Comparison of ENCODE assay signal across 8 mouse cellular contexts in the genomic region with DNA sequence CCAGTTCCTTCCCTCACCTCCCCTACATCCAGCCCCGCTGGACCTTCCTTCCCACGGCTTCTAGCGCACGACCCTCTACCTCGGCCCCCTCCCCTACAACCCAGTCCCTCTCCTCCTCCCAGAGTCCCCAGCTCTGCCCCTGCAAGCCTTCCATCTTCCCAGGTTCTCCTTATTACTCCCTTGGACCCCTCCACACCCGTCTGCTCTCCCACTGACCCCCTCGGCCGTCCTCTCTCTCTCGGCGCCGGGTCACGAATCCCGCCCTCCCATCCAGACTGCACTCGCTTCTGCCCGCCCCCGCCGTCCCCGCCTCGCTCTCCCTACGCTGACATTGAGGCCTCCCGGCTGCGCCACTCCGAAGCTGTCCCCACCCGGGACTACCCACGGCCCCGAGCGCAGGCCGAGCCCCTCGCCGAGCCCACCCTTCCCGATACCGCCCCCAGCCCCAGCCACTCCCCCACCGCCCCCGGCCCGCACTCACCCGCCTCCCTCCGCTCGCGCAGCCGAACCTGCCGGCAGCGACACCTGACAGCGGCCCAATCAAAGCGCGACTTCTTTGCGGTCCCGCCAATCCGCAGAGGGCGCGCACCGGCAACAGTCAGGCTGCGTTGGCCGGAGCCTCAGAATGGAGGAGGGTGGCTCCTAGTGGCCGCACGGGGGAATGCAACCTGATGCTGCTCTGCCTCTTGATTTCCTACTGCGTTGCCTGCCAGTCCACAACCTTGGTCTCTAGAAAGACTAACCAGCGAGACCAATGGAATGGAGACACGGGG. TPM values are rescaled to one million over a fixed set of nuclear protein-coding genes. Genes with fewer than 3 reads are reported as not detected.
DNase-seq lines count a peak whose midpoint lies in the region; ATAC-seq and TF ChIP-seq lines count a peak whose summit lies in the region.

A gene (minus strand): TSS at position 577 of the 773 bp plus-strand sequence.

- H3K4me3 ChIP-seq in ES-Bruce4 (ENCODE audit: low read depth, low read length): peak within 1 kb of the TSS; percentile 71
- H3K4me3 ChIP-seq in forebrain, embryonic 13.5 days: peak within 1 kb of the TSS; percentile 71
- peak within 1 kb of the TSS; percentile 66 for H3K4me3 ChIP-seq in liver, postnatal 0 days (ENCODE audit: low read depth, low read length)
- H3K4me3 ChIP-seq in neural tube, embryonic 14.5 days (ENCODE audit: low read depth, low read length): peak within 1 kb of the TSS; percentile 64

- WGBS in forebrain, embryonic 13.5 days: under 1% methylated on average over 56 of the region's 58 CpGs
- under 1% methylated on average over 58 of the region's 58 CpGs for WGBS in large intestine, adult 2 months
- whole genome bisulfite sequencing in liver, postnatal 0 days (ENCODE audit: insufficient replicate concordance): under 1% methylated on average over 53 of the region's 58 CpGs
- WGBS in neural tube, embryonic 14.5 days: 1% methylated on average over 58 of the region's 58 CpGs

- no peaks in the 10 kb centered on the region for H3K9me3 ChIP-seq in ES-Bruce4 (replicated peaks; ENCODE audit: control insufficient read depth, insufficient read depth, low read length, poor library complexity, severe bottlenecking)
- H3K9me3 ChIP-seq in forebrain, embryonic 13.5 days (replicated peaks): no peaks in the 10 kb centered on the region
- no peaks in the 10 kb centered on the region for H3K9me3 ChIP-seq in liver, postnatal 0 days (ENCODE audit: low read length)
- no peaks in the 10 kb centered on the region for H3K9me3 ChIP-seq in neural tube, embryonic 14.5 days (ENCODE audit: control insufficient read depth, low read length)

- H3K36me3 ChIP-seq in ES-Bruce4 (ENCODE audit: control insufficient read depth, insufficient read depth, low read length, poor library complexity, severe bottlenecking): no peaks in the 10 kb centered on the region
- peaks cover 4% of the 10 kb centered on the region; the same call in 1 of the 2 replicates for H3K36me3 ChIP-seq in forebrain, embryonic 13.5 days (ENCODE audit: poor library complexity, severe bottlenecking)
- H3K36me3 ChIP-seq in liver, postnatal 0 days (replicated peaks; ENCODE audit: insufficient read depth, low read length): no peaks in the 10 kb centered on the region
- no peaks in the 10 kb centered on the region for H3K36me3 ChIP-seq in neural tube, embryonic 14.5 days (ENCODE audit: control insufficient read depth, insufficient read depth, low read length)

- peak within 1 kb of the TSS; percentile 75 for H3K9ac ChIP-seq in ES-Bruce4 (ENCODE audit: low read depth, poor library complexity, severe bottlenecking)
- peak within 1 kb of the TSS; percentile 85 for H3K9ac ChIP-seq in forebrain, embryonic 13.5 days
- peak within 1 kb of the TSS; percentile 75 for H3K9ac ChIP-seq in liver, postnatal 0 days (replicated peaks)
- H3K9ac ChIP-seq in neural tube, embryonic 14.5 days (replicated peaks; ENCODE audit: low read depth, low read length): peak within 1 kb of the TSS; percentile 76

- DNase-seq in heart, postnatal 10 days: peak; percentile 97 to 98
- peak; percentile 88 for DNase-seq in large intestine, adult 2 months (ENCODE audit: low read depth, low spot score)
- DNase-seq in liver, postnatal 0 days: peak; percentile 96
- DNase-seq in testis, postnatal 10 days (ENCODE audit: low spot score): peak; percentile 97

- no peak for TF ChIP-seq POLR2A in ES-Bruce4 (IDR thresholded peaks at IDR 0.05; ENCODE audit: insufficient read depth, low read length)

- intact Hi-C loops in heart, postnatal 10 days (cut with DNase I): loop anchor here (5.0 kb wide), 1 partner anchor 63 kb away; no protein-coding TSS in a partner anchor

- no peaks in the 10 kb centered on the region for H3K27me3 ChIP-seq in ES-Bruce4 (ENCODE audit: control insufficient read depth, insufficient read depth, low read length, poor library complexity, severe bottlenecking)
- peaks cover 39% of the 10 kb centered on the region for H3K27me3 ChIP-seq in forebrain, embryonic 13.5 days
- peaks cover 41% of the 10 kb centered on the region for H3K27me3 ChIP-seq in liver, postnatal 0 days (ENCODE audit: insufficient read depth, low read length)
- H3K27me3 ChIP-seq in neural tube, embryonic 14.5 days (ENCODE audit: control insufficient read depth, insufficient read depth, low read length): peaks cover 6% of the 10 kb centered on the region

- H3K27ac ChIP-seq in ES-Bruce4 (ENCODE audit: insufficient read depth, low read length): no peak within 1 kb of the TSS
- peak within 1 kb of the TSS; percentile 74 for H3K27ac ChIP-seq in forebrain, embryonic 13.5 days
- H3K27ac ChIP-seq in liver, postnatal 0 days (ENCODE audit: low read depth): no peak within 1 kb of the TSS
- H3K27ac ChIP-seq in neural tube, embryonic 14.5 days (ENCODE audit: low read depth, low read length): peak within 1 kb of the TSS; percentile 85

- TF ChIP-seq EP300 in ES-Bruce4 (IDR thresholded peaks at IDR 0.05; ENCODE audit: insufficient read depth, low read depth, low read length): 0 out of 2 replicates have a peak, but pooled peaks have one; percentile 21
- no peak for TF ChIP-seq EP300 in liver, postnatal 0 days (IDR thresholded peaks at IDR 0.05; ENCODE audit: low read depth)

- no peaks in the 10 kb centered on the region for H3K4me1 ChIP-seq in ES-Bruce4 (ENCODE audit: control insufficient read depth, insufficient read depth, low read length)
- H3K4me1 ChIP-seq in forebrain, embryonic 13.5 days: peaks cover 14% of the 10 kb centered on the region
- H3K4me1 ChIP-seq in liver, postnatal 0 days (ENCODE audit: insufficient read depth): peaks cover 6% of the 10 kb centered on the region
- H3K4me1 ChIP-seq in neural tube, embryonic 14.5 days (ENCODE audit: control insufficient read depth, insufficient read depth, low read length): 0 out of 2 replicates have a peak, but pooled peaks cover 11% of the 10 kb centered on the region

- TF ChIP-seq CTCF in ES-Bruce4 (IDR thresholded peaks at IDR 0.05; ENCODE audit: low read depth, low read length): peak; percentile 88
- peak; percentile 99 for TF ChIP-seq CTCF in liver, postnatal 0 days (IDR thresholded peaks at IDR 0.05; ENCODE audit: low read depth)

- peak; percentile 87 for ATAC-seq in cerebellum, adult (ENCODE audit: insufficient number of reproducible peaks, low FRiP score, low TSS enrichment)
- ATAC-seq in forebrain, embryonic 13.5 days: peak; percentile 98
- peak; percentile 99 for ATAC-seq in liver, postnatal 0 days
- peak; percentile 95 for ATAC-seq in neural tube, embryonic 14.5 days (ENCODE audit: low read depth)

- peak within 1 kb of the TSS; percentile 84 for H3K4me2 ChIP-seq in forebrain, embryonic 13.5 days
- H3K4me2 ChIP-seq in liver, postnatal 0 days (ENCODE audit: low read depth, low read length): peak within 1 kb of the TSS; percentile 99
- H3K4me2 ChIP-seq in neural tube, embryonic 14.5 days (ENCODE audit: low read depth, low read length): peak within 1 kb of the TSS; percentile 75

RNA-seq across cellular contexts. Expression of the gene that starts here (rescaled TPM):
- 14.9 TPM in 2 replicates for polyA plus RNA-seq in ES-Bruce4 (2011; ENCODE audit: insufficient read depth, insufficient read length, low read depth, missing spikeins)
- 14.0 and 15.5 TPM in 2 replicates for polyA plus RNA-seq in forebrain, embryonic 13.5 days (2015; fragmentation: Nextera tagmentation; extraction: Ambion mirVana)
- 10 to 100 TPM; 23.5 to 25.0 TPM for total RNA-seq in heart, postnatal 10 days (2021)
- 27.1 and 52.3 TPM in 2 replicates for polyA plus RNA-seq in large intestine, adult 2 months (2012; rRNA removed)
- polyA plus RNA-seq in liver, postnatal 0 days (2015; fragmentation: Nextera tagmentation; extraction: Ambion mirVana): 2.3 and 3.5 TPM in 2 replicates
- polyA plus RNA-seq in neural tube, embryonic 14.5 days (2014; fragmentation: Nextera tagmentation; extraction: Ambion mirVana): 20.3 and 23.5 TPM in 2 replicates

Comparison
In these comparisons a context has a peak if more than half of its experiments do, and no peak if none do; other contexts are left out.
1. H3K27ac ChIP-seq: peak in forebrain, embryonic 13.5 days (single experiment) and neural tube, embryonic 14.5 days (single experiment); none in ES-Bruce4 (single experiment) and liver, postnatal 0 days (single experiment).
2. Peak in every context shown above with its lines, with median percentiles within 50 percentile points of each other: H3K4me3 ChIP-seq, H3K9ac ChIP-seq, ATAC-seq, H3K4me2 ChIP-seq and DNase-seq.